Mouse (Mus musculus): ENCODE measurements around the gene Pcyt1a.
"Not testable (repeated sequence)": the region's sequence is repeated elsewhere in the genome, so short reads cannot be mapped to it uniquely, and the experiment has no call there.

Gene Pcyt1a

DNA sequence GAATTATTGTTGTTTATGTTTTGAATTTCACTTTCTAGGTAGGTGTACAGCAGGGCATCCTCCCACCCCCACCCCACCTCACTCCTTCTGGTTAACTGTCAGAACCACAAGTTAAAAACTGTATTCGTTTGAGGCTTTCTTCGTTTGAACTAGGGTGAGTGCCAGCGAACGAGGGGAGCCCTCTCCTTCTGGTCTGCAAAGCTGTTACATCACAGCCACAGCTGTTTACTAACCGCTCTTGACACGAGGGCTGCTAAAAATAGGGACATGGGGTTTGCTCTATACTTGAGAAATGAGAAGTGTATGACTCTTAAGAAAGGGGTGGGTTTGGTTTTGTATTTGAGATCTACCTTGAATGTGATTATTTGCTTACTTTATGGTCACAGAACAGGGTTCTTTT is 3.3 kb downstream of the Pcyt1a start:
- DNase-seq = peak; percentile 68 to 71

- no peak for DNase-seq
These were observed 4.0 kb downstream of the Pcyt1a start for GRCm38 (mm10) chr16:32434691-32435090.

- DNase-seq = no peak
These were observed 5.9 kb downstream of the Pcyt1a start for GRCm38 (mm10) chr16:32436657-32437056.

DNA sequence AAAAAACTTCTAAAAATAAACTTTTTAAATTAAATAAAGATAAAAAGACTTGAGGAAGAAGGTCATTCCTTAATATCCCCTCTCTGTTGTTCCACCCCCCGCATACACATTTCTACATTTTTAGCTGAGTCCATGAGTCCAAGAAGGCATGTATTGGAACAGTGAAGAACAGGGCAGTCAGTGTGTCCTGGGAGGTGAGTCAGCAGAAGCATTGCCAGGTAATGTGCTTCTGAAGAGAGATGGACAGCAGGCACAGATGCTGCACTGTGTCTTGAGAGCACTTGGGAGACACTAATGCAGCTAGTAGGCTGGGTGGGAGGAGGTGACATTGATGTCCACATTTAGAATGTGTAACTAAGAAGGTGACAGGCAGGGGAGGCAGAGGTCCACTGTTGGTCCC is 6.5 kb downstream of the Pcyt1a start:
- no peak for DNase-seq

GRCm38 (mm10) chr16:32441432-32441831 is 10.7 kb downstream of the Pcyt1a start:
- no peak for DNase-seq

GRCm38 (mm10) chr16:32444615-32445014 is 13.9 kb downstream of the Pcyt1a start:
- DNase-seq = not testable (repeated sequence)

DNA sequence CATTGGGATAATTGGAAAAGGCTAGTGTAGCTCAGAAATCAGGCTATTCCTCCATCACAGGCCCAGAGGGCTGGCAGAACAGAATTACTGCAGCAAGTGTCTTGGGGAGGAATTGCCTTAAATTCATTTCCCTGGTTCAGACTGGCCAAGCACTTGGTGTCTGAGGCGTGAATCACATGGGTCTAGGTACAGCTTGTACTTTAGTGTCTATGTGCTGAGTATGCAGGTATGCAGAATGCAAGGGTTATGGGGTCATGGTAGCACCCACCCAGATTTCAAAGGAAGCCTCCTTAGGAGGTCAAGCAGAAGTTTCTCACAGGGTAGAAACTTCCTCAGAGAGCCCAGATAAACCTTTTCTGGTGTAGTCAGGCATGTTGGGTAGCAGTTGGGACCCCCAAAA is 14.8 kb downstream of the Pcyt1a start:
- DNase-seq = no peak

DNA sequence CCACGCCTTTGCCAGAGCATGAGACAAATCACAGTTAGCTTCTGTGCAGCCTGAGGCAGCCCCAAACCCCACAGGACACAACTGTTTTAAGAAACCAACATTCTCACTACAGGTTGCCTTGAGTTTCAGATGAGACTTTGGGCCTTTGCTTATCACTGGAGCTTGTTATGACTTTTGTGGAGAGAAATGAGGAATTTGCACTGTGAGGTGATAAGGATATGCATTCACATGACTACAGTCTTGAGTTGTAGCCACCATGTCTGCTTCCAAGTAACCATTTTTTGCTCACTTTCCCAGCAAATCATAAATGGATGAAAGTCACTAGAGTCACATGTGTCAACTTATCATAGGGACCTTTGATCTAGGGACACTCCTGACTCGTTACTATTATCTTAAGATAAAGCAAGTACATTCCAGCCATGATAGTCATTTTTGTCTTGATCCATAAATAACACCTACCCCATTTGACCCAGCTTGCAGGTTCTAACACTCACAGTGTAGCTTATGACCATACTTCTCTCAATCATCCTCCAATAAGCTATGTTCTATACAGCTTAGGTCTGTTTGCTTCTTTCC is 15.9 kb downstream of the Pcyt1a start:
- no peak for DNase-seq

- no peak for DNase-seq
These were observed 18.9 kb downstream of the Pcyt1a start for GRCm38 (mm10) chr16:32449665-32450064.

GRCm38 (mm10) chr16:32450133-32450532 is 19.4 kb downstream of the Pcyt1a start:
- DNase-seq = no peak

DNA sequence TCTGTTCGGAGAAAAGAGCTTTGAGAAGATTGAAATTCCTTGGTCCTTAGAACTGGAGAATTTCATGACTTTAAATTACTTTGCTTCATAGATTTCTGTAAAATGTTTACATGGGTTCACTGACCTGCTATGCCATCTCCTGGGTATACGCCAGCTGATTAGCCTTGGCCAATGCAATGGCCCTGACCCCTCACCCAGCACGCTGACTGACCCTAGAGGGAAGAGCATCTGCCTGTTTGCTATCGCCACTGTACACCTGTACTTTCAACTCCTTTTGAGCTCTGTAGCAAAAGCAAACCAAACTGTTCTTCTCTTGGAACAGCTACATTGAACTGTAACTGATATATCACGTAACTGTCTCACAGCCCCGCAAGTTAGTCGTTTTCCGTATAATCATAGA is 22.4 kb downstream of the Pcyt1a start:
- DNase-seq = no peak

- DNase-seq = no peak
These were observed 23.9 kb downstream of the Pcyt1a start for GRCm38 (mm10) chr16:32454646-32455045.

GRCm38 (mm10) chr16:32456086-32456485 is 25.4 kb downstream of the Pcyt1a start:
- DNase-seq = no peak

DNA sequence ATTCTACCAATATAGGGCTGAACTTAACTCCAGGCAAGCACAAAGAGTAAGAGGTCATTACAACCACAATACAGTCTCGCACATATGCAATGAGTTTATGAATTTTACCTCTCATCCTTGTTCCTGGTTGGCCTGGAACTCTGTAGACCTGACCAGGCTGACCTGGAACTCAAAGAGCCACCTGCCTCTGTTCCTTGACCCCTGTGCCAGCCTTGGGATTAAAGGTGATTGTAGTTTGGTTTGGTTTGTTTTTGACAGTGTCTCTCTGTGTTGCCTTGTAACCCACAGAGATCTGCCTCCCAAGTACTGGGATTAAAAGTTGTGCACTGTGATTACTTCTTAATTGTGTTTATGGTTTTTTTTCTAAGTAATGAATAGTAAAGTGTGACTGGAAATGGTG is 26.0 kb downstream of the Pcyt1a start:
- no peak for DNase-seq

DNA sequence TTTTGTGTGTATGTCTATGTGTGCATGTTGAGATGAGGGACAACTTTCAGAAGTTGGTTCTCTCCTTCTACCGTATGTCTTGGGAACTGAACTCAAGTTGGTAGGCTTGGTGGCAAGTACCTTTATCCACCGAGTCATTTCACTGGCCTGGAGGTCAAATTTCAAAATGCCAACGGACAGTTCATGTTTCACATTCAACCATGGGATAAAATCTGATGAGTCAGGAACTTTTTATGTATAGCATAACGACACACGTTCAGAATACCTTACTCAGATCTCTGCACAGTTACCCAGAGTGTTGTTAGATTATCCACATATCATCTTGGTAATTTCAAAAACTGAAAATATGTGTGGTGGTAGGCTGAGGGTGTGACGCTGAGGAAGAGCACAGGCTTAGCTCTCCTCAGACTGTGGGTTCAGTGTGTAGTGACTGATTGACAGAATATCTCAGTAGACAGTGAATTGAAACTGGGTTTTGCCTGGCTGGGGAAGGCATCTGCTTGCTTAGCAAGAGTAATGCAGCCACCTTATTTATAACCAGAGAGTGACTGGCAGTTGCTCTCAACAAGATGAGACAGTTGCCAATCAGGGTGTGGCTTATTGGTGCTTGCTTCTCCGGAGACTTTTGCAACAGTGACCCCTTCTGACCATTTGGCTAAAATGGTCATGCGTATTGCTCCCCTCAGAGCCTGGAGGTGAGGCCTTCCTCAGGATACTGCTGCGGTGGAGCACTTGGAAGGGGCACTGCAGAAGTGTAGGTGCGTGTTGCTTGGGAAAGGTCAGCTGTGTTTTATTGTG is 27.1 kb downstream of the Pcyt1a start:
- DNase-seq = peak; percentile 50 to 56

DNA sequence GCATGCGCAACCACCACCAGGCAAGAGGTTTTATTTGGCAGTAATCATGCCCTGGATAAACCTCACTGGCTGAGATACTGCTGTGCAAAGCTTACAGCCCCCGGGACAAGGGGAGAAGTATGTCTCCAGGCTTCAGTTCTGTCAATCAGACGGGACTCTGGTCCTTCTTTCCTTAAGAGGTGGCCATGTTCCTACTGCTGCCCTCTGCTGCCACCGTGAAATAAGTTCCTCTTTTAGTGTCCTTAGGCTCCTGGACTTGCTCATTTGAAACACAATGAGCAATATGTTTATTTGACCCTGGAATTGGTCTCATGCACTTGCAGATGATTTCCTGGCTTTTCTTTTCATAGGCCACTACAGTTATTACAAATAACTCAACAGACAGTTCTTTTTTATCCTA is 29.8 kb downstream of the Pcyt1a start:
- DNase-seq = no peak

GRCm38 (mm10) chr16:32461713-32462112 is 31.0 kb downstream of the Pcyt1a start:
- no peak for DNase-seq

- DNase-seq = no peak
These were observed 32.2 kb downstream of the Pcyt1a start for GRCm38 (mm10) chr16:32462950-32463349.

- DNase-seq = no peak
These were observed 32.7 kb downstream of the Pcyt1a start for GRCm38 (mm10) chr16:32463426-32463825.

DNA sequence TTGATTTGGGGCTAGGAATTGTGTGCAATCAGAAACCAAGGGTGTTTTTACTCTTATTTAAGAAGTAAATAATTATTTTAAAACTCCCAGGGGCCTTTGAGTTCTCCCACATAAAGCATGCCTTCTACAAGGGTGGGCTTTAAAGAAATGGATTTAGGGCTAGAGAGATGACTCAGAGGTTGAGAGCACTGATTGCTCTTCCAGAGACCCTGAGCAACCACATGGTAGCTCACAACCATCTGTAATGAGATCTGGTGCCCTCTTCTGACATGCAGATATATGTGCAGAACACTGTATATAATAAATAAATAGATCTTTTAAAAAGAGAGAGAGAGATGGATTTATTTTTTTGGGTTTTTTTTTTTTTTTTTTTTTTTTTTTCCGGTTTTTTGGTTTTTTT is 34.2 kb downstream of the Pcyt1a start:
- no peak for DNase-seq

DNA sequence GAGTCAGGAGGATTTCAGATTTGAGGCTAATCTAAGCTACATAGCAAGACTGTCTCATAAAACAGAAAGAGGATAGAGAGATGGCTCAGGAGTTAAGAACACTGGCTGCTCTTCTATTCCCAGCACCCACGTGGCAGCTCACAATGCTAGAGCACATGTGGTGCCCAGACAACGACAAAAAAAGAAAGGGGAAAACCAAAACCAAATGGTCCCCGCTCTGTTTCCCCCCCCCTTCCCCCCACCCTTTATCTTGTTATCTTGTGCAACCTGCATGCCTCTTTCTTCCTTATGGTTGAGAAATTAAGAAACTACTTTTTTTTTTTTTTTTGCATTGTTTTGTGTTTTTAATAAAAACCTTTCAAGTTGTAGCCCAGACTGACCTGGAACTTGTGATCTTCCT is 37.8 kb downstream of the Pcyt1a start:
- no peak for DNase-seq

DNA sequence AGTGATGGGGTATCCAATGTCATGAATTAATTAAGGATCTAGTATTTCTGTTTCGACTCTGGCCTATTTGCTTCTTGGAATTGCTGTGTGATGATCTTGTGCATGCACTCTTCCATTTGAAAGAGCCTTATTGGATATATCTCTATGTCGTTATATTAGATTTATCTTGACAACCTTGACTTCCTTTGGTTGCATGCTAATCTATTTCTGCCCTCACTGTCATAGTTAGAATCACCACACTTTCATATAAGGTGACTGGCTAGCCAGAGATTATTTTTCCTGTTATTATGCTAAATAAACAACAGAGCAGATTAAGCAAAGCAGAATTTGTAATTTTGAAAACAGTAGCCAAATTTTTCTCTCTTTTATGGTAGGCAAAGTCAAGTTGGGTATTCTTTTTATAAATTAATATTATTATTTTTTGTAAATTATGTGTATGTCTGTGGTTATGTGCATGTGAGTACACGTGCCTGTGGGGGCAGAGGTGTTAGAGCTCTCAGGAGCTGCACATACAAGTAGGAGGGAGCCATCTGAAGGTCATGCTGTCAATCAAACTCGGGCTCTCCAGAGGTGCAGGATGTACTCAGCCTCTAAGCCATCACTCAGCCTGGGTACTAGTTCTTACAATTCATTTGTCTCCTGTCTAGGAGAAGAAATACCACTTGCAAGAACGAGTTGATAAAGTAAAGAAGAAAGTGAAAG is 38.8 kb downstream of the Pcyt1a start:
- no peak for DNase-seq

DNA sequence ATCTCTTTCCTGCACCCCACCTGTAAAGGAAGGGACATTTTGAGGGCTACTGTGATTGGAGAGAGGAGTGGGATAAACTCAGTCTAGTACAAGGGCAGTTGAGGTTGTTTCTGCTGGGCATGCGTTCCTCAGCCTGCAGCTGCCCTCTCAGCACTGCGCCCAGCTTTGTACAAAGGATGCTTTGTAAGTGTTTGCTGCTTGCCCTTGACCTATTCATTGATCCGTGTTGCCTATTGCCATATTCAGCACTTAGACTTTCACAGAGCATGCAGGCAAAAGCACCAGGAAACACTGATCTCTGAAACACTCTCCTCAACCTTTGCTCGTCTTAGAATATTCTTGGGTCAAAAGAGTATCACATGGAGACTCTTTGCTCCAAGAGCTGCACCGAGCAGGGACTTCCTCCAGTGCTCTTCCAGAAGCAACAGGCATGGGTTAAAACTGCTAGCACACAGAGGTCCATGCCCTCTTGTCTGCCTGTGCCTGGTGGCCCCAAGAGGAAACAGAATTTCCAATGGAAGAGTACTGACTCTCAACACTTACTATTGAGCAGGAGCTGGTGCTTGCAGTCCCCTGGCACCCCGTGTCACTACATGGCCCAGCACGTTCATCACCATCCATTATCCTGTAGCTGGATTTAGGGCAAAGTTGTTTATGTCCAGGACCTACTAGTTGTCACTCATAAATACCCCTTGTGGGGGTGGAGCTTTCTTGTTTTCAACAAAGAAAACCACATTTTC is 41.7 kb downstream of the Pcyt1a start:
- DNase-seq = no peak
